Mouse (Mus musculus): Measurements from ENCODE around the gene Igsf9.

- TF ChIP-seq POLR2A (IDR thresholded peaks at IDR 0.05; ENCODE audit: insufficient read length, low read depth) (no peak), MYOD1 (IDR thresholded peaks at IDR 0.05; ENCODE audit: control insufficient read depth in 1 of 3, insufficient read length in 2 of 3, low read depth in 2 of 3) (no peak), REST (IDR thresholded peaks at IDR 0.05; ENCODE audit: insufficient read depth, insufficient read length) (no peak)
These were observed 49.1 kb downstream of the Igsf9 start for GRCm38 (mm10) chr1:172530544-172531220.
